Mouse (Mus musculus) E14TG2a.4 (cell line): ENCODE results near the gene Vstm2l.

ENCODE experiments used
- CTCF ChIP-seq: conservative IDR thresholded peaks from 2 replicates; pipeline ENCODE4 v1.5.1; 2014; ENCODE audit warnings: low read length
- NANOG ChIP-seq: IDR thresholded peaks from 2 replicates; pipeline ENCODE4 v1.6.1; 2014; ENCODE audit warnings: borderline replicate concordance, low read length, mixed read lengths

DNA sequence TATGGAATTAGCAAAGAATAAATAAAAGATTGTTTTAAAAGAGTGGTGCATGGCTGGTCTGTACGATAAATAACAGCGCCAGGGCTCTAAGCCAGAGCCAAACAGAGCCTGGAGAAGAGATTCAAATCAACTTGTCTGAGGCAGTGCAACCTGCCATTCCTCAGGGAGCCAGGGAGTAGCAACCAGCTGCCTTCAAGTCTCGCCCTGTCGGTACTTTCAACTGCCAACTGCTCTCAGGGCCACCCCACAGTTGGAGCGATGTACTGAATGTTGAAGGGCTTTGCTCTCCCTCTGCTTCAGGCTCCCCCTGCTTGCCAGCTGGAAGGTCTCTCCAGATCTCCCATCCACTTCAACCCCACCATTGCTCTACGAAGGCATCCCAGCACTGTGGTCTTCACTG, 55.7 kb downstream of the Vstm2l start:
- TF ChIP-seq CTCF (no peak), NANOG (no peak)
